15 mouse cellular contexts compared by ENCODE assay signal in the genomic region with DNA sequence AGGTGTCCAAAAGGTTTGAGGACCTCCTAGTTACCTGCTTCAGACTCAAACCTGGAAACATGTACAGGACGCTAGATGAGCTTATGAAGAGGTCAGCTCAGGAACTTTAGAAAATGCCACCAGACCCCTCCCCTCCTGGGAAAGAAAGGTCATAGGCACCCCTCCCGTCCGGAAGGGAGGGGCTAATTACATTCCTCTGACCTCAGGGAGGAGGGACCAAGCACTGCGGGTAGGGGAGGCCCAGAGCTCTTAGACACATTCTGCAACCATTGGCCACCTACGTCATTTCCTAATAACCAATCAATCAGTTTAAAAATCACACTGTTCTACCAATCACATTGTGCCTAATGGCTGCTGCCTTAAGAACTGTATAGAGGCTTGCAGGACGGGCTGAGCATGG. TPM values are rescaled to one million over a fixed set of nuclear protein-coding genes. Genes with fewer than 3 reads are reported as not detected.
A peak's percentile ranks its signal among the peaks of the same experiment; 100 is the strongest.
DNase-seq lines count a peak whose midpoint lies in the region; ATAC-seq and TF ChIP-seq lines count a peak whose summit lies in the region.
"Had no signal": no experiment of that assay in that cellular context is flagged by ENCODE, and none has a peak within 500 bp of the region (broad histone marks: within the 10 kb centered on the region; RNA-seq: fewer than 3 reads in every experiment).

No protein-coding gene starts in this region.

- no peaks in the 10 kb centered on the region for H3K4me1 ChIP-seq in liver, adult 2 months (ENCODE audit: control insufficient read depth, insufficient read depth, low read length)
- H3K4me1 ChIP-seq in liver, embryonic 12.5 days = no peaks in the 10 kb centered on the region
- H3K4me1 ChIP-seq: embryonic facial prominence, embryonic 10.5 days; embryonic facial prominence, embryonic 12.5 days; forebrain, embryonic 13.5 days; forebrain, embryonic 15.5 days had no signal

- no peak overlapping the region for H3K4me2 ChIP-seq in liver, embryonic 12.5 days
- H3K4me2 ChIP-seq: embryonic facial prominence, embryonic 12.5 days; forebrain, embryonic 13.5 days; forebrain, embryonic 15.5 days had no signal

- peak; percentile 33 for DNase-seq in liver, adult 2 months (ENCODE audit: extremely low read depth, low read depth, low spot score)
- peak; percentile 96 for DNase-seq in R1 (ENCODE audit: low read depth, low spot score)
- no peak for DNase-seq in left cerebral cortex, postnatal 25 days (ENCODE audit: low spot score in 2 of 2)
- no peak for DNase-seq in neural tube, embryonic 10.5 days (ENCODE audit: extremely low spot score, low spot score)
- DNase-seq: adrenal gland, adult 8-10 months; cerebellum, adult 11-12 months had no signal

- no peak for TF ChIP-seq CTCF in liver, adult 2 months (IDR thresholded peaks at IDR 0.05; ENCODE audit: low read depth, low read length)

- TF ChIP-seq POLR2A in liver, adult 2 months (IDR thresholded peaks at IDR 0.05; ENCODE audit: extremely low read depth, insufficient read depth, low read length) = no peak

- H3K27ac ChIP-seq in liver, adult 2 months (replicated peaks; ENCODE audit: insufficient read depth, low read depth, low read length) = no peak overlapping the region
- H3K27ac ChIP-seq in liver, embryonic 12.5 days = no peak overlapping the region
- H3K27ac ChIP-seq: embryonic facial prominence, embryonic 10.5 days; embryonic facial prominence, embryonic 12.5 days; forebrain, embryonic 13.5 days; forebrain, embryonic 15.5 days had no signal

- intact Hi-C loops in left cerebral cortex, postnatal 25 days (cut with DNase I) = no loop called here

- H3K9ac ChIP-seq in liver, adult 2 months (ENCODE audit: low read depth, low read length) = no peak overlapping the region
- no peak overlapping the region for H3K9ac ChIP-seq in liver, embryonic 12.5 days
- H3K9ac ChIP-seq: embryonic facial prominence, embryonic 12.5 days; forebrain, embryonic 13.5 days; forebrain, embryonic 15.5 days; forebrain, postnatal 0 days had no signal

- H3K4me3 ChIP-seq in liver, adult 2 months (ENCODE audit: insufficient read depth, low read depth, low read length) = no peak overlapping the region
- no peak overlapping the region for H3K4me3 ChIP-seq in liver, embryonic 12.5 days
- H3K4me3 ChIP-seq: embryonic facial prominence, embryonic 10.5 days; embryonic facial prominence, embryonic 12.5 days; forebrain, embryonic 13.5 days; forebrain, embryonic 15.5 days had no signal

- ATAC-seq in liver, embryonic 12.5 days = no peak
- ATAC-seq: activated CD4-positive, CD25-positive, alpha-beta regulatory T cell, adult 4 months; forebrain, embryonic 13.5 days; forebrain, embryonic 15.5 days; forebrain, postnatal 0 days; Patski had no signal

- WGBS in liver, adult 2 months = 70% methylated on average over 6 of the region's 6 CpGs
- 61% methylated on average over 6 of the region's 6 CpGs for WGBS in liver, embryonic 12.5 days (ENCODE audit: insufficient replicate concordance)

- H3K36me3 ChIP-seq in liver, adult 2 months (ENCODE audit: control insufficient read depth, insufficient read depth, low read length) = no peaks in the 10 kb centered on the region
- H3K36me3 ChIP-seq in liver, embryonic 12.5 days = no peaks in the 10 kb centered on the region
- H3K36me3 ChIP-seq: embryonic facial prominence, embryonic 10.5 days; embryonic facial prominence, embryonic 12.5 days; forebrain, embryonic 15.5 days; G1E had no signal

- no peaks in the 10 kb centered on the region for H3K27me3 ChIP-seq in liver, adult 2 months (ENCODE audit: control insufficient read depth, insufficient read depth, low read length)
- no peaks in the 10 kb centered on the region; the same call in 1 of the 2 replicates for H3K27me3 ChIP-seq in liver, embryonic 12.5 days (replicated peaks)
- H3K27me3 ChIP-seq: embryonic facial prominence, embryonic 12.5 days; forebrain, embryonic 13.5 days; forebrain, embryonic 15.5 days had no signal

- no peaks in the 10 kb centered on the region for H3K79me2 ChIP-seq in liver, adult 2 months (ENCODE audit: control insufficient read depth, insufficient read depth, low read length)

- no peaks in the 10 kb centered on the region for H3K9me3 ChIP-seq in liver, embryonic 12.5 days (replicated peaks)
- H3K9me3 ChIP-seq: embryonic facial prominence, embryonic 12.5 days; forebrain, embryonic 15.5 days had no signal

RNA-seq across cellular contexts. Expression of a gene that starts 18.4 kb away (rescaled TPM):
- 0.28 and 0.81 TPM in 2 replicates for total RNA-seq in liver, adult 2 months (2014; rRNA removed)
- polyA plus RNA-seq in liver, adult 2 months (2012; rRNA removed) = 2.3 and 3.0 TPM in 2 replicates
- polyA plus RNA-seq in liver, embryonic 12.5 days (2016; fragmentation: Nextera tagmentation; extraction: Ambion mirVana) = 0.18 and 0.25 TPM in 2 replicates
- total RNA-seq in left cerebral cortex, postnatal 25 days (2021) = 10 to 100 TPM; 12.5 to 13.2 TPM
- total RNA-seq: G1E had no signal
- polyA plus RNA-seq: activated CD4-positive, CD25-positive, alpha-beta regulatory T cell, adult 4 months; G1E had no signal

RNA-seq across cellular contexts. Expression of a gene that starts 32.7 kb away (rescaled TPM):
- 26.6 and 31.0 TPM in 2 replicates for total RNA-seq in liver, adult 2 months (2014; rRNA removed)
- polyA plus RNA-seq in liver, adult 2 months (2012; rRNA removed) = 33.1 and 39.5 TPM in 2 replicates
- 5.2 and 5.3 TPM in 2 replicates for polyA plus RNA-seq in liver, embryonic 12.5 days (2016; fragmentation: Nextera tagmentation; extraction: Ambion mirVana)
- 1 to 10 TPM; 2.6 to 3.4 TPM for total RNA-seq in left cerebral cortex, postnatal 25 days (2021)

RNA-seq across cellular contexts. Expression of a gene that starts 32.8 kb away (rescaled TPM):
- 29.1 and 30.3 TPM in 2 replicates for total RNA-seq in liver, adult 2 months (2014; rRNA removed)
- 42.1 and 45.8 TPM in 2 replicates for polyA plus RNA-seq in liver, adult 2 months (2012; rRNA removed)
- polyA plus RNA-seq in liver, embryonic 12.5 days (2016; fragmentation: Nextera tagmentation; extraction: Ambion mirVana) = 22.1 and 22.9 TPM in 2 replicates
- total RNA-seq in left cerebral cortex, postnatal 25 days (2021) = 10 to 100 TPM; 54.8 to 55.5 TPM

Comparison
In these comparisons a context has a peak if more than half of its experiments do, and no peak if none do; other contexts are left out.
1. DNase-seq: peak in liver, adult 2 months (single experiment) and R1 (single experiment); none in left cerebral cortex, postnatal 25 days (0 of 2) and neural tube, embryonic 10.5 days (single experiment).